Mouse (Mus musculus) CH12.LX (cell line): ENCODE measurements around the gene Plxdc2. TPM values are rescaled to one million over a fixed set of nuclear protein-coding genes. Genes with fewer than 3 reads are reported as not detected.

Experiments used
- DNase-seq: peaks from one replicate; pipeline ENCODE4 v3.0.0-alpha.2; 2013; ENCODE audit errors: extremely low read depth
- H3K27ac ChIP-seq: 2 replicates; pipeline ENCODE4 v1.5.1; 2012; ENCODE audit warnings: low read depth, mild to moderate bottlenecking, control low read depth, moderate library complexity; ENCODE audit not compliant: insufficient read depth
- H3K27me3 ChIP-seq: replicated peaks from 2 replicates; pipeline ENCODE3; 2012; ENCODE audit warnings: inconsistent platforms
- H3K36me3 ChIP-seq, 2 experiments: replicated peaks in 1 of 2; 2 replicates each; pipeline versions ENCODE3 to v1.6.1; 2012; ENCODE audit warnings: inconsistent platforms in 1 of 2, low read length in 1 of 2, mild to moderate bottlenecking in 1 of 2, mixed read lengths in 1 of 2, moderate library complexity in 1 of 2; ENCODE audit not compliant: control insufficient read depth in 1 of 2, insufficient read depth in 1 of 2
- H3K4me1 ChIP-seq, 2 experiments: 2 replicates each; pipeline ENCODE4 v1.6.1; 2012; ENCODE audit warnings: inconsistent platforms in 1 of 2, moderate library complexity in 1 of 2; ENCODE audit not compliant: insufficient read depth in 2 of 2, control insufficient read depth in 1 of 2
- H3K4me2 ChIP-seq: 2 replicates; pipeline ENCODE4 v1.6.1; 2012; ENCODE audit warnings: low read depth, mild to moderate bottlenecking, control low read depth; ENCODE audit not compliant: poor library complexity, insufficient read depth, severe bottlenecking
- H3K4me3 ChIP-seq, 3 experiments: fragments of 150-350 bp in 1 of 3; sonication (generic) in 1 of 3; replicated peaks in 1 of 3; 2 replicates each; pipeline versions ENCODE3 to v1.5.1; 2011 to 2012; ENCODE audit warnings: low read depth in 2 of 3, low read length in 2 of 3, mild to moderate bottlenecking in 2 of 3, moderate library complexity in 2 of 3, control low read depth in 1 of 3, improper control_type of control experiment in 1 of 3, inconsistent platforms in 1 of 3, mixed read lengths in 1 of 3; ENCODE audit not compliant: poor library complexity in 1 of 3
- H3K79me2 ChIP-seq: replicated peaks from 2 replicates; pipeline ENCODE4 v1.6.1; 2012; ENCODE audit warnings: mild to moderate bottlenecking, moderate library complexity; ENCODE audit not compliant: control insufficient read depth, poor library complexity, insufficient read depth, severe bottlenecking; ENCODE audit errors: extremely low read depth
- H3K9ac ChIP-seq: 2 replicates; pipeline ENCODE4 v1.6.1; 2012; ENCODE audit warnings: low read depth, mild to moderate bottlenecking, control low read depth, moderate library complexity; ENCODE audit not compliant: insufficient read depth
- H3K9me3 ChIP-seq: replicated peaks from 2 replicates; pipeline ENCODE3; 2012; ENCODE audit warnings: low read length, inconsistent platforms, mixed read lengths
- CHD1 ChIP-seq: IDR thresholded peaks from 2 replicates; pipeline ENCODE4 v1.6.1; 2012; ENCODE audit warnings: low read depth, low read length, improper control_type of control experiment, inconsistent platforms
- ETS1 ChIP-seq: conservative IDR thresholded peaks from 2 replicates; pipeline ENCODE4 v1.6.1; 2012; ENCODE audit warnings: low read depth, mild to moderate bottlenecking, inconsistent platforms, low read length, improper control_type of control experiment, moderate library complexity
- GABPA ChIP-seq: IDR thresholded peaks from 2 replicates; pipeline ENCODE4 v1.6.1; 2012; ENCODE audit warnings: low read depth, low read length, improper control_type of control experiment, inconsistent platforms; ENCODE audit not compliant: insufficient replicate concordance
- HCFC1 ChIP-seq: IDR thresholded peaks from 2 replicates; pipeline ENCODE4 v1.6.1; 2012; ENCODE audit warnings: low read depth, mild to moderate bottlenecking, inconsistent platforms, low read length, improper control_type of control experiment
- MAFK ChIP-seq: IDR thresholded peaks from 2 replicates; pipeline ENCODE4 v1.6.1; 2011; ENCODE audit warnings: low read length, improper control_type of control experiment; ENCODE audit not compliant: insufficient replicate concordance
- MAX ChIP-seq: IDR thresholded peaks from 2 replicates; pipeline ENCODE4 v1.6.1; 2011; ENCODE audit warnings: low read length, improper control_type of control experiment
- MAZ ChIP-seq: IDR thresholded peaks from 2 replicates; pipeline ENCODE4 v1.6.1; 2012; ENCODE audit warnings: low read depth, mild to moderate bottlenecking, inconsistent platforms, low read length, improper control_type of control experiment, moderate library complexity
- MEF2A ChIP-seq: IDR thresholded peaks from 2 replicates; pipeline ENCODE4 v1.6.1; 2014; ENCODE audit warnings: low read depth, mild to moderate bottlenecking, inconsistent platforms, low read length, improper control_type of control experiment, borderline replicate concordance
- MXI1 ChIP-seq: IDR thresholded peaks from 2 replicates; pipeline ENCODE4 v1.6.1; 2011; ENCODE audit warnings: mild to moderate bottlenecking, low read depth, low read length, improper control_type of control experiment
- POLR2A ChIP-seq: IDR thresholded peaks from 2 replicates; pipeline ENCODE4 v1.6.1; 2011; ENCODE audit warnings: low read depth, mild to moderate bottlenecking, improper control_type of control experiment, low read length
- RAD21 ChIP-seq: IDR thresholded peaks from 2 replicates; pipeline ENCODE4 v1.6.1; 2011; ENCODE audit warnings: low read depth, mild to moderate bottlenecking, low read length, improper control_type of control experiment, moderate library complexity
- RCOR1 ChIP-seq: conservative IDR thresholded peaks from 2 replicates; pipeline ENCODE4 v1.6.1; 2012; ENCODE audit warnings: low read depth, mild to moderate bottlenecking, inconsistent platforms, low read length, improper control_type of control experiment
- SIN3A ChIP-seq: IDR thresholded peaks from 2 replicates; pipeline ENCODE4 v1.6.1; 2012; ENCODE audit warnings: low read length, improper control_type of control experiment, inconsistent platforms
- UBTF ChIP-seq: IDR thresholded peaks from 2 replicates; pipeline ENCODE4 v1.6.1; 2012; ENCODE audit warnings: low read depth, mild to moderate bottlenecking, inconsistent platforms, low read length, improper control_type of control experiment, moderate library complexity
- USF2 ChIP-seq: conservative IDR thresholded peaks from 2 replicates; pipeline ENCODE4 v1.6.1; 2011; ENCODE audit warnings: low read depth, low read length, improper control_type of control experiment
- ZC3H11A ChIP-seq: IDR thresholded peaks from 2 replicates; pipeline ENCODE4 v1.6.1; 2012; ENCODE audit warnings: low read depth, mild to moderate bottlenecking, inconsistent platforms, low read length, improper control_type of control experiment
- ZKSCAN1 ChIP-seq: IDR thresholded peaks from 2 replicates; pipeline ENCODE4 v1.6.1; 2012; ENCODE audit warnings: low read depth, inconsistent platforms, low read length, improper control_type of control experiment, borderline replicate concordance
- ZMIZ1 ChIP-seq: IDR thresholded peaks from 2 replicates; pipeline ENCODE4 v1.6.1; 2012; ENCODE audit warnings: low read depth, mild to moderate bottlenecking, inconsistent platforms, low read length, improper control_type of control experiment
- ZNF384 ChIP-seq: IDR thresholded peaks from 2 replicates; pipeline ENCODE4 v1.6.1; 2012; ENCODE audit warnings: low read depth, low read length, improper control_type of control experiment, inconsistent platforms
- dilution Hi-C: fragments of 300-500 bp; cut with MboI; formaldehyde crosslinking; loops from 2 replicates; pipeline ENCODE4 v1.14.3; 2020; ENCODE audit warnings: low sequenced_read_pairs; ENCODE audit not compliant: extremely low pct_unique_long_range_greater_than_20kb, extremely low pct_ligation_motif_present
- in situ Hi-C: fragments of 300-500 bp; cut with MboI; formaldehyde crosslinking; loops from 3 replicates; pipeline ENCODE4 v1.14.3; 2019; ENCODE audit warnings: low sequenced_read_pairs, low pct_ligation_motif_present, low pct_unique_long_range_greater_than_20kb, mixed read lengths
- polyA plus RNA-seq: library from polyadenylated mRNA; unstranded; fragments of >175 nt; gene quantifications from 2 replicates; pipeline ENCODE4 v1.2.1, GENCODE M21; 2012; ENCODE audit warnings: low read depth; ENCODE audit not compliant: insufficient read length
- total RNA-seq, 2 experiments: library from RNA; depleted of rRNA; stranded (reverse); fragments of 300-350 nt in 1 of 2; fragments of >200 nt in 1 of 2; gene quantifications; 2 replicates each; pipeline ENCODE4 v1.2.3; 2012 to 2014

Gene Plxdc2
- total and polyA plus RNA-seq, 3 experiments = not detected

DNA sequence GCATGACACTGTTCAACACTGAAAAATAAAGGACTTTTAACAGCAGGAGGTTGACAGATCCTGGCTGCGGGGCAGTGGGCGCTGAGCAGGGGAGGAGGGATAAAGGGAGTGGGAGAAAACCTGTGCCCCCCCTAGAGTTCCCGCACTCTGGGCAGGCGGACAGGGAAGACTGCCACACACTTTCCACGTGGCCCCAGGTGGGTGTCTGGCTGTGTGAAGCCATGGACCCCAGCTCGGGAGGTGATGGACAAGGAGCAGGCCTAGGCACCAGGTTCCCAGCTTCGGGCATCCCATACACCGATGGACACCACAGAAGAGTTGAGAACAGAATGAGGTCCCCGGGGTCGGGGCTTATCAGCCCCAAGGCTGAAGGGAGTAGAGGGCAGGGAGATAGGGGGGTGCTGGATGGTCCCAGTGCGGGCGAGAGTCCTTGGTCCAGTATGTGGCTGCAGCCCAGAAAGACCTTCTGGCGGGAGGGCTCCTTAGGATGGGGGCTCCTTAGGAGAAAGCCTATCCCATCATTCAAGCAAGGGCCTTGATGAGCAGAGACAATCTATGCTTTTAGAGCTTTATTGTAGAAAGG is 215.2 kb downstream of the Plxdc2 start:
- Histone ChIP-seq H3K27me3 (no peaks in the 10 kb centered on the region), H3K9ac (no peak overlapping the region), H3K79me2 (no peaks in the 10 kb centered on the region), H3K4me1 (no peaks in the 10 kb centered on the region), H3K9me3 (no peaks in the 10 kb centered on the region)
- in situ Hi-C loops = no loop called here
- dilution Hi-C loops = no loop called here
- TF ChIP-seq MAX (no peak), RCOR1 (no peak), HCFC1 (no peak), ZMIZ1 (no peak)
- TF ChIP-seq, all 38 proteins: peak for 0
- no peak overlapping the region for H3K4me3 ChIP-seq
- no peak for DNase-seq
- no peaks in the 10 kb centered on the region for H3K36me3 ChIP-seq
- no peak overlapping the region for H3K4me2 ChIP-seq
- no peak overlapping the region for H3K27ac ChIP-seq

DNA sequence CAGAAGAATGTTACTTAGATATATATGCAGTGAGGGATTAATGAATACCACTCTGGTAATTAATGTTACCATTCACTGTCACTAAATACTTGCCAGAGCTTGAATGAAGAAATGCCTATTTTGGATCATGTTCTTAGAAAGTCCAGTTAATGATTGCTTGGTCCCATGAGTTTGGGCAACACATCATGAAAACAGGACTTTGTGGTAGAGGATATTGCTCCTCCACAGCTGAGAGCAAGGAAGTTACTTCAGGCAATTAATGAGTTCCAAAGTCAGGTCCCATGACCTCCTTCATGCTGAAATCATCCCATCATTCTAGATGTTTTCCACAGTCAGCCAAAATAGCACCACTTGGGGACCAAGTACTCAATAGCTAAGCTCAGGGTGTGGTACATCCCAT is 220.5 kb downstream of the Plxdc2 start:
- DNase-seq = no peak

DNA sequence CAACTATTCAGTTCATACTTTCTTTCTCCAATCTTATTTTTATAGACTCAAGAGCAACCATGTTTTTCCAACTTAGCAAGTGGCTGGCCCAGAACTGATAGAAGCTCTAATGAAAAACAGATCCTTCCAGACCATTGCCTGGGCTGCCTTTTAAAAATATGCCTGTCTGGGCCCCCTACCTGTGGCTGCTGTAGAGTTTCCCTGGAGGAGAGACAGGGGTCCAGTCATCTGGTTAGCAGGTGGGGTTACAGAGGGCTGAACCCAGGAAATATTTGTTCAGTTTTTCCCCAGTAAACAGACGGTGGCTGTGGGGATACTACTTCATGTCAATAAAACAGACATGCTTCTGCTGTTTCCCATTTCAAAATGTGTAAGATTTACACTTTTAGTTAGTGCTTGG is 222.0 kb downstream of the Plxdc2 start:
- in situ Hi-C loops = no loop called here
- Histone ChIP-seq H3K4me1 (no peaks in the 10 kb centered on the region), H3K4me3 (no peak overlapping the region), H3K9ac (no peak overlapping the region), H3K27ac (no peak overlapping the region), H3K36me3 (no peaks in the 10 kb centered on the region), H3K27me3 (no peaks in the 10 kb centered on the region)
- no peak for DNase-seq
- no peak for TF ChIP-seq RAD21
- no peak for TF ChIP-seq GABPA
- no peak for TF ChIP-seq POLR2A
- no peak for TF ChIP-seq MAX
- no peak for TF ChIP-seq ZNF384
- TF ChIP-seq ZKSCAN1 = no peak
- TF ChIP-seq, all 38 proteins: peak for 0
- Histone ChIP-seq H3K79me2 (no peaks in the 10 kb centered on the region), H3K9me3 (no peaks in the 10 kb centered on the region), H3K4me2 (no peak overlapping the region)
- dilution Hi-C loops = no loop called here

More for the DNA sequence above, 220.5 kb downstream of the Plxdc2 start:
- Histone ChIP-seq H3K27me3 (no peaks in the 10 kb centered on the region), H3K36me3 (no peaks in the 10 kb centered on the region), H3K9me3 (no peaks in the 10 kb centered on the region), H3K27ac (no peak overlapping the region), H3K4me2 (no peak overlapping the region), H3K4me1 (no peaks in the 10 kb centered on the region), H3K4me3 (no peak overlapping the region), H3K79me2 (no peaks in the 10 kb centered on the region), H3K9ac (no peak overlapping the region)
- TF ChIP-seq ETS1 (no peak), MAZ (no peak), ZNF384 (no peak), MXI1 (no peak), USF2 (no peak), UBTF (no peak), ZKSCAN1 (no peak), MEF2A (no peak), MAFK (no peak), SIN3A (no peak), CHD1 (no peak), ZC3H11A (no peak)
- in situ Hi-C loops = no loop called here
- dilution Hi-C loops = no loop called here
